8 mouse cellular contexts compared by ENCODE assay signal in genomic region chr16:3872216-3873047, GRCm38 (mm10). TPM values are rescaled to one million over a fixed set of nuclear protein-coding genes. Genes with fewer than 3 reads are reported as not detected.
DNase-seq lines count a peak whose midpoint lies in the region; ATAC-seq and TF ChIP-seq lines count a peak whose summit lies in the region.

Naa60 (plus strand) TSS chr16:3872375.

- peak within 1 kb of the TSS; percentile 78 for H3K9ac ChIP-seq in forebrain, embryonic 13.5 days
- H3K9ac ChIP-seq in liver, postnatal 0 days (replicated peaks), result peak within 1 kb of the TSS; percentile 66
- H3K9ac ChIP-seq in neural tube, embryonic 15.5 days (replicated peaks), result peak within 1 kb of the TSS; percentile 56

- no peak for TF ChIP-seq CTCF in E14TG2a.4 (conservative IDR thresholded peaks at IDR 0.05; ENCODE audit: low read length)
- no peak for TF ChIP-seq CTCF in liver, postnatal 0 days (IDR thresholded peaks at IDR 0.05; ENCODE audit: low read depth)

- no peaks in the 10 kb centered on the region for H3K9me3 ChIP-seq in E14TG2a.4 (ENCODE audit: low read length)
- H3K9me3 ChIP-seq in forebrain, embryonic 13.5 days (replicated peaks), result no peaks in the 10 kb centered on the region
- H3K9me3 ChIP-seq in liver, postnatal 0 days (ENCODE audit: low read length), result no peaks in the 10 kb centered on the region
- no peaks in the 10 kb centered on the region for H3K9me3 ChIP-seq in neural tube, embryonic 15.5 days (replicated peaks)

- ATAC-seq in cerebellum, adult (ENCODE audit: insufficient number of reproducible peaks, low FRiP score, low TSS enrichment), result peak; percentile 98
- ATAC-seq in forebrain, embryonic 13.5 days, result peak; percentile 99
- ATAC-seq in liver, postnatal 0 days, result peak; percentile 96
- peak; percentile 97 for ATAC-seq in neural tube, embryonic 15.5 days (ENCODE audit: low FRiP score)

- no peak for TF ChIP-seq EP300 in liver, postnatal 0 days (IDR thresholded peaks at IDR 0.05; ENCODE audit: low read depth)

- 3% methylated on average over 47 of the region's 47 CpGs for WGBS in forebrain, embryonic 13.5 days
- 3% methylated on average over 47 of the region's 47 CpGs for whole genome bisulfite sequencing in large intestine, adult 2 months
- WGBS in liver, postnatal 0 days (ENCODE audit: insufficient replicate concordance), result 5% methylated on average over 47 of the region's 47 CpGs
- WGBS in neural tube, embryonic 15.5 days, result 6% methylated on average over 47 of the region's 47 CpGs

- DNase-seq in heart, postnatal 10 days, result peak; percentile 92
- peak; percentile 75 for DNase-seq in large intestine, adult 2 months (ENCODE audit: low read depth, low spot score)
- DNase-seq in liver, postnatal 0 days, result peak; percentile 92
- peak; percentile 94 for DNase-seq in testis, postnatal 14 days (ENCODE audit: low spot score)

- peak within 1 kb of the TSS; percentile 92 for H3K4me2 ChIP-seq in forebrain, embryonic 13.5 days
- H3K4me2 ChIP-seq in liver, postnatal 0 days (ENCODE audit: low read depth, low read length), result peak within 1 kb of the TSS; percentile 84
- peak within 1 kb of the TSS; percentile 82 for H3K4me2 ChIP-seq in neural tube, embryonic 15.5 days

- peak within 1 kb of the TSS; percentile 89 for H3K4me3 ChIP-seq in E14TG2a.4 (replicated peaks; ENCODE audit: low read length)
- H3K4me3 ChIP-seq in forebrain, embryonic 13.5 days, result peak within 1 kb of the TSS; percentile 62
- peak within 1 kb of the TSS; percentile 54 for H3K4me3 ChIP-seq in liver, postnatal 0 days (ENCODE audit: low read depth, low read length)
- H3K4me3 ChIP-seq in neural tube, embryonic 15.5 days (replicated peaks), result peak within 1 kb of the TSS; percentile 54

- no peaks in the 10 kb centered on the region for H3K27me3 ChIP-seq in E14TG2a.4 (ENCODE audit: insufficient read depth, low read length)
- no peaks in the 10 kb centered on the region for H3K27me3 ChIP-seq in forebrain, embryonic 13.5 days
- H3K27me3 ChIP-seq in liver, postnatal 0 days (ENCODE audit: insufficient read depth, low read length), result no peaks in the 10 kb centered on the region
- no peaks in the 10 kb centered on the region for H3K27me3 ChIP-seq in neural tube, embryonic 15.5 days (replicated peaks)

- intact Hi-C loops in heart, postnatal 10 days (cut with DNase I), result loop anchor here (1.0 kb wide), 1 partner anchor 10 kb away; no protein-coding TSS in a partner anchor

- H3K27ac ChIP-seq in forebrain, embryonic 13.5 days, result peak within 1 kb of the TSS; percentile 63
- peak within 1 kb of the TSS; percentile 79 for H3K27ac ChIP-seq in liver, postnatal 0 days (ENCODE audit: low read depth)
- peak within 1 kb of the TSS; percentile 57 for H3K27ac ChIP-seq in neural tube, embryonic 15.5 days (replicated peaks)

- peaks cover 25% of the 10 kb centered on the region for H3K4me1 ChIP-seq in E14TG2a.4 (replicated peaks; ENCODE audit: low read depth, low read length)
- peaks cover 14% of the 10 kb centered on the region for H3K4me1 ChIP-seq in forebrain, embryonic 13.5 days
- peaks cover 8% of the 10 kb centered on the region for H3K4me1 ChIP-seq in liver, postnatal 0 days (ENCODE audit: insufficient read depth)
- H3K4me1 ChIP-seq in neural tube, embryonic 15.5 days, result peaks cover 21% of the 10 kb centered on the region

- peaks cover 31% of the 10 kb centered on the region for H3K36me3 ChIP-seq in E14TG2a.4 (ENCODE audit: insufficient read depth, low read length)
- peaks cover 27% of the 10 kb centered on the region for H3K36me3 ChIP-seq in forebrain, embryonic 13.5 days (ENCODE audit: poor library complexity, severe bottlenecking)
- H3K36me3 ChIP-seq in liver, postnatal 0 days (replicated peaks; ENCODE audit: insufficient read depth, low read length), result peaks cover 7% of the 10 kb centered on the region; the same call in 1 of the 2 replicates
- peaks cover 16% of the 10 kb centered on the region for H3K36me3 ChIP-seq in neural tube, embryonic 15.5 days

RNA-seq across cellular contexts. Expression of gene Naa60, which starts in this region (rescaled TPM):
- 66.0 and 72.4 TPM in 2 replicates for polyA plus RNA-seq in forebrain, embryonic 13.5 days (2015; fragmentation: Nextera tagmentation; extraction: Ambion mirVana)
- total RNA-seq in heart, postnatal 10 days (2021), result 10 to 100 TPM; 56.6 to 58.7 TPM
- 60.0 and 71.0 TPM in 2 replicates for polyA plus RNA-seq in large intestine, adult 2 months (2012; rRNA removed)
- polyA plus RNA-seq in liver, postnatal 0 days (2015; fragmentation: Nextera tagmentation; extraction: Ambion mirVana), result 33.2 and 33.9 TPM in 2 replicates
- polyA plus RNA-seq in neural tube, embryonic 15.5 days (2015; fragmentation: Nextera tagmentation; extraction: Ambion mirVana), result 95.6 and 102 TPM in 2 replicates

Comparison
In these comparisons a context has a peak if more than half of its experiments do, and no peak if none do; other contexts are left out.
1. Peak in every context shown above with its lines: DNase-seq, ATAC-seq, H3K4me3 ChIP-seq and H3K27ac ChIP-seq.